Mouse (Mus musculus): ENCODE data around the gene Ccdc136. TPM values are rescaled to one million over a fixed set of nuclear protein-coding genes. Genes with fewer than 3 reads are reported as not detected.

Ccdc136 gene
- polyA plus RNA-seq, 2 experiments, result 0.17 to 0.27 TPM

DNA sequence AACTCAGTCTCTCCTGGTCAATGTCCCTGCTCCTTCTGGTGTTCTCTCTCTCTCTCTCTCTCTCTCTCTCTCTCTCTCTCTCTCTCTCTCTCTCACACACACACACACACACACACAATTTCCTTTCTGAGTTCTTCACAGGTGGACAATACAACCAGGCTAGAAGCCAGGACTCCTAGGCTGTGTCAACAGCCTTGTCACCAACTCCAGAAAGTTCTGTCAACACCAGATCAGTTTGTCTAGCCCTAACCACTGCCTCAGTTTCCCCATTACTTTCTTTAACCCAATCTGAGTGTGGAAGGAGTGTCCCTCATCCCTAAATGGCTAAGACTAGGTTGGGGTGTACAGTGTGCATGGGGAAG, 36.5 kb downstream of the Ccdc136 start:
- H3K4me1 ChIP-seq (replicated peaks; ENCODE audit: control insufficient read depth in 2 of 2, insufficient read depth in 2 of 2, low read length in 1 of 2), result no peaks in the 10 kb centered on the region
- no peak overlapping the region for H3K9ac ChIP-seq (replicated peaks)
- H3K4me2 ChIP-seq (ENCODE audit: low read depth), result peak overlapping the region; percentile 49; the same call in 1 of the 2 replicates
- TF ChIP-seq EP300 (IDR thresholded peaks at IDR 0.05; ENCODE audit: low read depth) (no peak), CTCF (IDR thresholded peaks at IDR 0.05; ENCODE audit: low read depth) (no peak)
- H3K9me3 ChIP-seq (ENCODE audit: control insufficient read depth, low read length), result no peaks in the 10 kb centered on the region
- DNase-seq (ENCODE audit: low read depth in 3 of 3, low spot score in 3 of 3) (no peak), ATAC-seq (ENCODE audit: insufficient read depth) (no peak)
- peak overlapping the region in 1 of 2 experiments; percentile 35; a peak in 2 of 4 replicates for H3K4me3 ChIP-seq (ENCODE audit: insufficient read depth in 1 of 2, low read depth in 2 of 2, low read length in 2 of 2)
- no peak overlapping the region for H3K27ac ChIP-seq
- H3K36me3 ChIP-seq (replicated peaks; ENCODE audit: control insufficient read depth, insufficient read depth, low read depth), result no peaks in the 10 kb centered on the region
- H3K27me3 ChIP-seq (ENCODE audit: control insufficient read depth, insufficient read depth, low read length), result peaks cover 43% of the 10 kb centered on the region

GRCm38 (mm10) chr6:29433038-29433803, 37.1 kb downstream of the Ccdc136 start, which contains the start of gene Flnc:
TSS of gene Flnc (plus strand) at chr6:29433256.
- WGBS (ENCODE audit: insufficient replicate concordance), result 1% methylated on average over 69 of the region's 77 CpGs
- no peaks in the 10 kb centered on the region for H3K4me1 ChIP-seq (replicated peaks; ENCODE audit: control insufficient read depth in 2 of 2, insufficient read depth in 2 of 2, low read length in 1 of 2)
- H3K27me3 ChIP-seq (ENCODE audit: control insufficient read depth, insufficient read depth, low read length), result peaks cover 43% of the 10 kb centered on the region
- DNase-seq (ENCODE audit: low read depth in 3 of 3, low spot score in 3 of 3), result no peak
- H3K4me3 ChIP-seq (ENCODE audit: insufficient read depth in 1 of 2, low read depth in 2 of 2, low read length in 2 of 2), result peak within 1 kb of the TSS; percentile 16 to 35; a peak in 3 of 4 replicates
- H3K4me2 ChIP-seq (ENCODE audit: low read depth), result peak within 1 kb of the TSS; percentile 49
- H3K36me3 ChIP-seq (replicated peaks; ENCODE audit: control insufficient read depth, insufficient read depth, low read depth), result no peaks in the 10 kb centered on the region
- H3K9ac ChIP-seq (replicated peaks), result no peak within 1 kb of the TSS
- no peak for ATAC-seq (ENCODE audit: insufficient read depth)
- TF ChIP-seq CTCF (IDR thresholded peaks at IDR 0.05; ENCODE audit: low read depth), result no peak
- no peak for TF ChIP-seq EP300 (IDR thresholded peaks at IDR 0.05; ENCODE audit: low read depth)
- H3K9me3 ChIP-seq (ENCODE audit: control insufficient read depth, low read length), result no peaks in the 10 kb centered on the region
- H3K27ac ChIP-seq, result no peak within 1 kb of the TSS

DNA sequence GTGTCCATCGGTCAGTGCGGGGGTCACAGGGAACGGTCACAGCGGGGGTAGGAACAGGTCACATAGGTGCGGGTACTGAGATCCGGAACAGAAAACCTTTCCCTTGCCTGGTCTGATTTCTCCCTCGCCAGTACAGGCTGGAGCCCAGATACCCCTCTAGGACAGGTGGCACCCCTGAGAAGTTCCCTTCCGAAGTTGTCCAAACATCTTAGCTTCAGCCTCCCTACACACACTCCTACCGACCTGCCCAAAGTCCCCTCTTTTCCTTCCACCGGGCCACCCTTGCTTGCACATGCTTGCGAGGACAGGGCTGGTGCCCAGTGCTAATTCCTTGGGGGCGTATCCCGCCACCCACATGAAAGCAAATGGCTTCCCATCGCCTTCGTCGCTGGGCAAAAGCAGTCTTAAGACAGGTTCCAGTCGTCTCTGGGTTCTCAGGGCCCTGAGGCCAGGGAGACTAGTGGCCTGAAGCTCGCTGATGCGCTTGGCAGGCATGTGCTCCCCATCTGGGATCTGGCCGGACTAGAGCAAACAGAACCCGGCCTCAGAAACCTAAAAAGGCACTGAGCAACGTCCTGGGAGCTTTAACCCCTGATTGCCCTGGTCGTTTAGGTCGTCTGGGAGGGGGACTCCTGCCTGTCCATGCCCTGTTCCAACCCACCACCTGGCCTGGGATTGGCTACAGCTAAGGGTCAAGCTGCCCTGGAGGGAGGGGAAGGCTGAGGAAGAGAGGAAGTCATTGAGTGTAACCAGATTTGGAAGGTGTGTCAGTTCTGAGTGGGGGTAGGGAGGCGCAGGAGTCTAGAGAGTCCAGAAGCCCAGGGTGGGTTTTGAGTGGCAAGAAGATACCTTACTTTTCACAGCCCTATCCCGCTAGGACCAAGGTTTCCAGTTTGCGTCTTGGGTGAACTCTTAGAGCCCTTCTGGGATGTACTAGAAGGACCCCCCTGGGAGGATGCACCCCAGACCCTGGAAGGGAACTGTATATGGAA, 38.0 kb downstream of the Ccdc136 start:
- DNase-seq (ENCODE audit: low read depth in 3 of 3, low spot score in 3 of 3), result no peak
- Histone ChIP-seq H3K4me3 (ENCODE audit: insufficient read depth in 1 of 2, low read depth in 2 of 2, low read length in 2 of 2) (peak overlapping the region; percentile 16 to 35; a peak in 2 of 4 replicates), H3K4me1 (replicated peaks; ENCODE audit: control insufficient read depth in 2 of 2, insufficient read depth in 2 of 2, low read length in 1 of 2) (no peaks in the 10 kb centered on the region), H3K27ac (no peak overlapping the region), H3K4me2 (ENCODE audit: low read depth) (no peak overlapping the region; the same call in 1 of the 2 replicates), H3K9ac (replicated peaks) (no peak overlapping the region), H3K9me3 (ENCODE audit: control insufficient read depth, low read length) (no peaks in the 10 kb centered on the region), H3K27me3 (ENCODE audit: control insufficient read depth, insufficient read depth, low read length) (peaks cover 43% of the 10 kb centered on the region), H3K36me3 (replicated peaks; ENCODE audit: control insufficient read depth, insufficient read depth, low read depth) (no peaks in the 10 kb centered on the region)
- WGBS (ENCODE audit: insufficient replicate concordance), result 5% methylated on average over 27 of the region's 27 CpGs
- TF ChIP-seq CTCF (IDR thresholded peaks at IDR 0.05; ENCODE audit: low read depth), result no peak
- TF ChIP-seq EP300 (IDR thresholded peaks at IDR 0.05; ENCODE audit: low read depth), result no peak
- ATAC-seq (ENCODE audit: insufficient read depth), result no peak

DNA sequence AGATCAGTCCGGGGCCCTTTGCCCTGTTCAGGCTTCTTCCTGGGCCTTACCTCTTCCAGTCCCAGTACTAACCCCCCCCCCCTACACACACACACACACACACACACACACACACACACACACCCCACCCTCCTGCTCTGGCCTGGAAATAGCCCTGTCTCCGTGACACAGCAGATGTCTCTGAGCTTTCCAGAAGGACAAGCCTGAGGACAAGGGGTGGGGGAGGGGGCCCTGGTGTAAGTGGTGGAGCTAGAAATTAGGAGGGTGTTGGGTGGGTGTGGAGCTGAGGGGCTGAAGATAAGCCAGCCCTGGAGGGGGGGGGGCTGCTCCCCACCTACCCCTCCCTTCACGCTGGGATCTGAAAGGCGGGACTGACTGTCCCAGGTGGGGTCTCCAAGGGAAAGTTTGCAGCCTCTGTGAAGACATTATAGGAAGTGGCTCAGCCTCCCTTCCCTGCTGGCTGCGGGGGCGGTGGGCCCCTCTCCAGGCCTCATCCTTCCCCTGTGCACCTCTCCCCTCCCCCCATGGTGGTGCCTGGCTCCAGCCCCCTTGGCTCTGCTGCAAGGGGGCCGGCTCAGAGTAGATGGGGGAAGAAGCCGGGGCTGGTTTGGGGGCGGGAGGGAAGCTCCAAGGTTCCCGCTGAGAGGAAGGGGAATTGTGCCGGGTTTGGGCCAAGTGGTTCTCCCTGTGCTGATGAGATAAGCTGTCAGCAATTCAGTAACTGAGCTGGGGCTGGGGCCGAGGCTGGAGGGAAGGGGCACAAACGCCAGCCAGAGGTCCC, 39.0 kb downstream of the Ccdc136 start:
- ATAC-seq (ENCODE audit: insufficient read depth), result no peak
- H3K27ac ChIP-seq, result no peak overlapping the region
- WGBS (ENCODE audit: insufficient replicate concordance), result under 1% methylated on average over 13 of the region's 13 CpGs

More for the DNA sequence above, 39.0 kb downstream of the Ccdc136 start:
- DNase-seq (ENCODE audit: low read depth in 3 of 3, low spot score in 3 of 3), result no peak
- Histone ChIP-seq H3K27me3 (ENCODE audit: control insufficient read depth, insufficient read depth, low read length) (peaks cover 43% of the 10 kb centered on the region), H3K4me3 (ENCODE audit: insufficient read depth in 1 of 2, low read depth in 2 of 2, low read length in 2 of 2) (peak overlapping the region in 1 of 2 experiments; percentile 1; a peak in 1 of 4 replicates), H3K9me3 (ENCODE audit: control insufficient read depth, low read length) (no peaks in the 10 kb centered on the region), H3K36me3 (replicated peaks; ENCODE audit: control insufficient read depth, insufficient read depth, low read depth) (no peaks in the 10 kb centered on the region), H3K4me2 (ENCODE audit: low read depth) (no peak overlapping the region), H3K4me1 (replicated peaks; ENCODE audit: control insufficient read depth in 2 of 2, insufficient read depth in 2 of 2, low read length in 1 of 2) (no peaks in the 10 kb centered on the region), H3K9ac (replicated peaks) (no peak overlapping the region)
- TF ChIP-seq CTCF (IDR thresholded peaks at IDR 0.05; ENCODE audit: low read depth) (no peak), EP300 (IDR thresholded peaks at IDR 0.05; ENCODE audit: low read depth) (no peak)

Measured in liver, embryonic 14.5 days (tissue).